Mouse (Mus musculus) embryonic facial prominence, embryonic 10.5 days (tissue): Measurements from ENCODE around the gene Card9. TPM values are rescaled to one million over a fixed set of nuclear protein-coding genes. Genes with fewer than 3 reads are reported as not detected.
A peak's percentile ranks its signal among the peaks of the same experiment; 100 is the strongest.
"Not testable (repeated sequence)": the region's sequence is repeated elsewhere in the genome, so short reads cannot be mapped to it uniquely, and the experiment has no call there.

Experiments
- DNase-seq: peaks from one replicate; pipeline ENCODE4 v3.0.0-alpha.2; 2017; ENCODE audit warnings: low spot score
- H3K27ac ChIP-seq: fragments of 300-500 bp; sonication (generic); replicated peaks from 2 replicates; pipeline ENCODE4 v1.5.1; 2016; ENCODE audit warnings: mild to moderate bottlenecking
- H3K27me3 ChIP-seq: fragments of 300-500 bp; sonication (generic); replicated peaks from 2 replicates; pipeline ENCODE4 v1.6.1; 2016; ENCODE audit warnings: low read depth, mild to moderate bottlenecking; ENCODE audit not compliant: poor library complexity, severe bottlenecking
- H3K36me3 ChIP-seq: fragments of 300-500 bp; sonication (generic); replicated peaks from 2 replicates; pipeline ENCODE4 v1.6.1; 2016; ENCODE audit warnings: mild to moderate bottlenecking, moderate library complexity
- H3K4me1 ChIP-seq: fragments of 300-500 bp; sonication (generic); 2 replicates; pipeline ENCODE4 v1.6.1; 2016
- H3K4me3 ChIP-seq: fragments of 300-500 bp; sonication (generic); 2 replicates; pipeline ENCODE4 v1.5.1; 2016; ENCODE audit warnings: mild to moderate bottlenecking, moderate library complexity
- H3K9me3 ChIP-seq: fragments of 300-500 bp; sonication (generic); 2 replicates; pipeline ENCODE4 v1.6.1; 2016; ENCODE audit warnings: mild to moderate bottlenecking
- WGBS: fragments of 180-500 bp; shearing (Covaris S2); methylation state at CpG from one replicate; pipeline ENCODE4 v1.1.7; 2016; 5-methylcytosine and 5-hydroxymethylcytosine counted together
- polyA plus RNA-seq: library from polyadenylated mRNA; unstranded; fragments of >200 nt; fragmentation: Nextera tagmentation; extraction: Ambion mirVana; gene quantifications from 2 replicates; pipeline ENCODE4 v1.2.1, GENCODE M21; 2016

The Card9 gene
- polyA plus RNA-seq, 1 experiment from 2014 or later: 0.87 TPM

- under 1% methylated on average over 45 of the region's 45 CpGs for WGBS
- Histone ChIP-seq H3K9me3 (no peaks in the 10 kb centered on the region), H3K4me1 (peaks cover 24% of the 10 kb centered on the region), H3K27me3 (no peaks in the 10 kb centered on the region), H3K27ac (peak overlapping the region; percentile 91), H3K4me3 (peak overlapping the region; percentile 98), H3K36me3 (peaks cover 80% of the 10 kb centered on the region)
- peak; percentile 55 for DNase-seq
Observed at GRCm38 (mm10) chr2:26388682-26389153, 28.0 kb upstream of the Card9 start.

GRCm38 (mm10) chr2:26387713-26388112 lies 27.0 kb upstream of the Card9 start:
- Histone ChIP-seq H3K27ac (no peak overlapping the region), H3K4me1 (peaks cover 24% of the 10 kb centered on the region), H3K9me3 (no peaks in the 10 kb centered on the region), H3K36me3 (peaks cover 80% of the 10 kb centered on the region), H3K4me3 (peak overlapping the region; percentile 98), H3K27me3 (no peaks in the 10 kb centered on the region)
- DNase-seq: no peak
- whole genome bisulfite sequencing: 92% methylated on average over 3 of the region's 3 CpGs

GRCm38 (mm10) chr2:26380871-26381270 lies 20.2 kb upstream of the Card9 start:
- not testable (repeated sequence) for DNase-seq, H3K27me3 ChIP-seq, H3K9me3 ChIP-seq
- H3K27ac ChIP-seq: peak overlapping the region; percentile 82
- peaks cover 10% of the 10 kb centered on the region for H3K4me1 ChIP-seq
- WGBS: 40% methylated on average over 6 of the region's 6 CpGs
- peaks cover 75% of the 10 kb centered on the region for H3K36me3 ChIP-seq
- H3K4me3 ChIP-seq: peak overlapping the region; percentile 87

GRCm38 (mm10) chr2:26380131-26380771 lies 19.5 kb upstream of the Card9 start, which contains the start of gene Snapc4:
Snapc4 (minus strand) TSS chr2:26380653.
- Histone ChIP-seq H3K4me1 (peaks cover 10% of the 10 kb centered on the region), H3K4me3 (peak within 1 kb of the TSS; percentile 87), H3K36me3 (peaks cover 75% of the 10 kb centered on the region), H3K27me3 (no peaks in the 10 kb centered on the region), H3K9me3 (no peaks in the 10 kb centered on the region), H3K27ac (peak within 1 kb of the TSS; percentile 82)
- WGBS: under 1% methylated on average over 38 of the region's 38 CpGs
- peak; percentile 92 for DNase-seq

GRCm38 (mm10) chr2:26372396-26372795 lies 11.7 kb upstream of the Card9 start:
- peaks cover 100% of the 10 kb centered on the region for H3K36me3 ChIP-seq

GRCm38 (mm10) chr2:26368572-26368971 lies 7.9 kb upstream of the Card9 start:
- Histone ChIP-seq H3K4me1 (no peaks in the 10 kb centered on the region), H3K36me3 (peaks cover 100% of the 10 kb centered on the region)

More at GRCm38 (mm10) chr2:26372396-26372795, 11.7 kb upstream of the Card9 start:
- no peaks in the 10 kb centered on the region for H3K27me3 ChIP-seq
- H3K4me3 ChIP-seq: no peak overlapping the region
- WGBS: 94% methylated on average over 8 of the region's 8 CpGs
- DNase-seq: no peak
- H3K27ac ChIP-seq: no peak overlapping the region
- no peaks in the 10 kb centered on the region for H3K4me1 ChIP-seq
- H3K9me3 ChIP-seq: no peaks in the 10 kb centered on the region

GRCm38 (mm10) chr2:26367911-26368310 lies 7.2 kb upstream of the Card9 start:
- DNase-seq: no peak
- Histone ChIP-seq H3K4me1 (no peaks in the 10 kb centered on the region), H3K4me3 (no peak overlapping the region), H3K9me3 (no peaks in the 10 kb centered on the region), H3K36me3 (peaks cover 100% of the 10 kb centered on the region), H3K27ac (no peak overlapping the region), H3K27me3 (no peaks in the 10 kb centered on the region)
- 93% methylated on average over 6 of the region's 6 CpGs for WGBS

More at GRCm38 (mm10) chr2:26368572-26368971, 7.9 kb upstream of the Card9 start:
- Histone ChIP-seq H3K4me3 (no peak overlapping the region), H3K9me3 (no peaks in the 10 kb centered on the region), H3K27me3 (no peaks in the 10 kb centered on the region), H3K27ac (no peak overlapping the region)
- no peak for DNase-seq
- 82% methylated on average over 1 of the region's 1 CpGs for WGBS

- WGBS: 90% methylated on average over 10 of the region's 10 CpGs
- Histone ChIP-seq H3K9me3 (no peaks in the 10 kb centered on the region), H3K27ac (no peak overlapping the region), H3K27me3 (no peaks in the 10 kb centered on the region), H3K4me1 (no peaks in the 10 kb centered on the region), H3K4me3 (no peak overlapping the region), H3K36me3 (peaks cover 81% of the 10 kb centered on the region)
- no peak for DNase-seq
Observed at GRCm38 (mm10) chr2:26364738-26365465, 4.2 kb upstream of the Card9 start.

GRCm38 (mm10) chr2:26363481-26363880 lies 2.8 kb upstream of the Card9 start:
- Histone ChIP-seq H3K36me3 (peaks cover 67% of the 10 kb centered on the region), H3K27ac (no peak overlapping the region), H3K27me3 (no peaks in the 10 kb centered on the region), H3K4me3 (no peak overlapping the region), H3K9me3 (no peaks in the 10 kb centered on the region), H3K4me1 (no peaks in the 10 kb centered on the region)
- whole genome bisulfite sequencing: 83% methylated on average over 5 of the region's 5 CpGs
- DNase-seq: no peak

GRCm38 (mm10) chr2:26362991-26363390 lies 2.3 kb upstream of the Card9 start:
- H3K27me3 ChIP-seq: no peaks in the 10 kb centered on the region
- peaks cover 62% of the 10 kb centered on the region for H3K36me3 ChIP-seq
- DNase-seq: no peak
- no peak overlapping the region for H3K27ac ChIP-seq
- no peak overlapping the region for H3K4me3 ChIP-seq
- no peaks in the 10 kb centered on the region for H3K4me1 ChIP-seq
- whole genome bisulfite sequencing: 83% methylated on average over 5 of the region's 5 CpGs
- no peaks in the 10 kb centered on the region for H3K9me3 ChIP-seq

GRCm38 (mm10) chr2:26359983-26360382 lies 735 bp downstream of the Card9 start:
- 89% methylated on average over 6 of the region's 6 CpGs for WGBS
- H3K27me3 ChIP-seq: no peaks in the 10 kb centered on the region

GRCm38 (mm10) chr2:26358667-26359320 lies 1.9 kb downstream of the Card9 start:
- Histone ChIP-seq H3K27ac (no peak overlapping the region), H3K9me3 (no peaks in the 10 kb centered on the region), H3K27me3 (no peaks in the 10 kb centered on the region), H3K36me3 (peaks cover 20% of the 10 kb centered on the region), H3K4me3 (no peak overlapping the region), H3K4me1 (peaks cover 11% of the 10 kb centered on the region)
- DNase-seq: no peak
- 89% methylated on average over 13 of the region's 13 CpGs for WGBS

More at GRCm38 (mm10) chr2:26359983-26360382, 735 bp downstream of the Card9 start:
- no peak overlapping the region for H3K4me3 ChIP-seq
- no peaks in the 10 kb centered on the region for H3K9me3 ChIP-seq
- peaks cover 32% of the 10 kb centered on the region for H3K36me3 ChIP-seq
- DNase-seq: no peak
- peaks cover 11% of the 10 kb centered on the region for H3K4me1 ChIP-seq
- H3K27ac ChIP-seq: no peak overlapping the region
